Mouse (Mus musculus): ENCODE results near the gene Asic2. TPM values are rescaled to one million over a fixed set of nuclear protein-coding genes. Genes with fewer than 3 reads are reported as not detected.

Asic2 gene
- polyA plus RNA-seq, 1 experiment from 2014 or later: 17.8 TPM

- H3K9ac ChIP-seq (ENCODE audit: low read depth, low read length): no peak overlapping the region
- ATAC-seq: no peak
- no peak overlapping the region for H3K4me2 ChIP-seq (ENCODE audit: low read length)
- no peak overlapping the region for H3K4me3 ChIP-seq (ENCODE audit: low read length)
- peaks cover 6% of the 10 kb centered on the region for H3K4me1 ChIP-seq (ENCODE audit: control insufficient read depth, insufficient read depth, low read depth, low read length)
- 83% methylated on average over 8 of the region's 8 CpGs for WGBS
- H3K9me3 ChIP-seq (ENCODE audit: control insufficient read depth, low read length): no peaks in the 10 kb centered on the region
- H3K36me3 ChIP-seq (ENCODE audit: control insufficient read depth, insufficient read depth, low read length): no peaks in the 10 kb centered on the region
- no peaks in the 10 kb centered on the region for H3K27me3 ChIP-seq (replicated peaks; ENCODE audit: control insufficient read depth, insufficient read depth, low read length)
- H3K27ac ChIP-seq (ENCODE audit: low read depth, low read length): no peak overlapping the region
Measured at GRCm38 (mm10) chr11:80954147-80954546, 1014.1 kb downstream of the Asic2 start.

DNA sequence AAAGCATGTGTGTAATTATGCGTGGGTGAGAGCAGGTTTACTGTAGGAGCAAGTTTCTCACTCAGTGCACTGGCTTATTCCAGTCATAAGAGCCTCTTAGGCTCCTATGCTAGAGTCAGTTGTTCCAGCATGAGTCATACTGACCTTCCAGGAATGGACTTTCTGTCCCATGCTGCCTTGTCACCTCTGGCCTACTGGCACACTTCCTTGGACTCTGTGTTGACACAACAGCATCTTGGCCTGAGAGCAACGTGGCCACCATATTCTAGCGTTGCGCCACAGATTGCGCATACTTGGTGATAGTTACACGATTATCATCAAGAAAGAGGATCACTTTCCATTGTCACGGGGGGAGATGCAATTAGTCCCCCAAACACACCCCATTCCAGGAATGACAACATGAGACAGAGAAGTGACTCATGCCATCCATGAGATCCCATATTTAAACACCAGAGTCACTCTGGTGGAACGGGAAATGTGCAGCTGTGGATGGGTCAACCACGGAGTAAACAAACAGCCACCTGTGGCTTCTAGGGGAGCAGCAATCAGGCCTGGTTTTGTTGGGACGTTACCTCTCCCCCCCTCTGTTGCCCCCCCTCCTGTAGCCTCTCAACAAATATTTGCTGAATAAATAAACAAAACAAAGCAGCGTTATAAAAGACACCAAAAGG, 1019.1 kb downstream of the Asic2 start:
- no peak overlapping the region for H3K4me3 ChIP-seq (ENCODE audit: low read length)
- H3K27me3 ChIP-seq (replicated peaks; ENCODE audit: control insufficient read depth, insufficient read depth, low read length): no peaks in the 10 kb centered on the region
- H3K4me1 ChIP-seq (ENCODE audit: control insufficient read depth, insufficient read depth, low read depth, low read length): no peaks in the 10 kb centered on the region
- no peak for ATAC-seq
- no peaks in the 10 kb centered on the region for H3K36me3 ChIP-seq (ENCODE audit: control insufficient read depth, insufficient read depth, low read length)
- H3K9me3 ChIP-seq (ENCODE audit: control insufficient read depth, low read length): no peaks in the 10 kb centered on the region
- no peak overlapping the region for H3K9ac ChIP-seq (ENCODE audit: low read depth, low read length)
- WGBS: 84% methylated on average over 11 of the region's 11 CpGs
- H3K27ac ChIP-seq (ENCODE audit: low read depth, low read length): no peak overlapping the region
- no peak overlapping the region for H3K4me2 ChIP-seq (ENCODE audit: low read length)

DNA sequence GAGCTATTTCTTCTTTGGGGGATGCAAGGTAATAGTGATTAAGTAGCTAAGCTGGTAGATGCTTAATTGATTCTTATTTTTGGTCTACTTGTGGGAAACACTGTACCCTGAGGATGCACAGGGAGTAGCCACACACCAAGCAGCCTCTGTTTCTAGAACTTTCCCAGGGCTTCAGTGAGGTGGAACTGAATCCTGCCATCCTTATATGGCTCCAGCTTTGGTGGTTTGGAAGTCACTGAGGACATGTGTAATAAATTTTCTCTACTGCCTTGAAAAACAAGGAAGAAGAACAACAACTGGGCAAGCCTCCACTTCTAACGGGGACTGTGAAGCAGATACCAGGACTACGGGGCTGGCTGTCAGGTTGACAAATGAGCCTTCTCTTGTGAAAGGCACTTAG, 1020.2 kb downstream of the Asic2 start:
- no peak overlapping the region for H3K4me3 ChIP-seq (ENCODE audit: low read length)
- 38% methylated on average over 2 of the region's 2 CpGs for WGBS
- H3K4me1 ChIP-seq (ENCODE audit: control insufficient read depth, insufficient read depth, low read depth, low read length): no peaks in the 10 kb centered on the region
- H3K27me3 ChIP-seq (replicated peaks; ENCODE audit: control insufficient read depth, insufficient read depth, low read length): no peaks in the 10 kb centered on the region
- no peak overlapping the region for H3K4me2 ChIP-seq (ENCODE audit: low read length)
- H3K9me3 ChIP-seq (ENCODE audit: control insufficient read depth, low read length): no peaks in the 10 kb centered on the region
- no peak overlapping the region for H3K27ac ChIP-seq (ENCODE audit: low read depth, low read length)
- no peak for ATAC-seq
- H3K36me3 ChIP-seq (ENCODE audit: control insufficient read depth, insufficient read depth, low read length): no peaks in the 10 kb centered on the region
- no peak overlapping the region for H3K9ac ChIP-seq (ENCODE audit: low read depth, low read length)

- no peaks in the 10 kb centered on the region for H3K27me3 ChIP-seq (replicated peaks; ENCODE audit: control insufficient read depth, insufficient read depth, low read length)
- H3K4me2 ChIP-seq (ENCODE audit: low read length): no peak overlapping the region
Measured at GRCm38 (mm10) chr11:80946163-80946562, 1022.1 kb downstream of the Asic2 start.

GRCm38 (mm10) chr11:80923286-80923951, 1044.8 kb downstream of the Asic2 start:
- WGBS: 79% methylated on average over 19 of the region's 19 CpGs
- Histone ChIP-seq H3K27me3 (replicated peaks; ENCODE audit: control insufficient read depth, insufficient read depth, low read length) (no peaks in the 10 kb centered on the region), H3K4me2 (ENCODE audit: low read length) (no peak overlapping the region), H3K36me3 (ENCODE audit: control insufficient read depth, insufficient read depth, low read length) (no peaks in the 10 kb centered on the region), H3K4me3 (ENCODE audit: low read length) (no peak overlapping the region), H3K27ac (ENCODE audit: low read depth, low read length) (no peak overlapping the region), H3K9ac (ENCODE audit: low read depth, low read length) (no peak overlapping the region), H3K4me1 (ENCODE audit: control insufficient read depth, insufficient read depth, low read depth, low read length) (no peaks in the 10 kb centered on the region; the same call in 1 of the 2 replicates), H3K9me3 (ENCODE audit: control insufficient read depth, low read length) (no peaks in the 10 kb centered on the region)
- no peak for ATAC-seq

More at GRCm38 (mm10) chr11:80946163-80946562, 1022.1 kb downstream of the Asic2 start:
- H3K4me3 ChIP-seq (ENCODE audit: low read length): no peak overlapping the region
- no peaks in the 10 kb centered on the region for H3K36me3 ChIP-seq (ENCODE audit: control insufficient read depth, insufficient read depth, low read length)
- H3K4me1 ChIP-seq (ENCODE audit: control insufficient read depth, insufficient read depth, low read depth, low read length): no peaks in the 10 kb centered on the region
- no peaks in the 10 kb centered on the region for H3K9me3 ChIP-seq (ENCODE audit: control insufficient read depth, low read length)
- no peak overlapping the region for H3K9ac ChIP-seq (ENCODE audit: low read depth, low read length)
- ATAC-seq: no peak
- 89% methylated on average over 6 of the region's 6 CpGs for WGBS
- H3K27ac ChIP-seq (ENCODE audit: low read depth, low read length): no peak overlapping the region

GRCm38 (mm10) chr11:80918332-80918731, 1049.9 kb downstream of the Asic2 start:
- Histone ChIP-seq H3K9me3 (ENCODE audit: control insufficient read depth, low read length) (peaks cover 2% of the 10 kb centered on the region; the same call in 1 of the 2 replicates), H3K36me3 (ENCODE audit: control insufficient read depth, insufficient read depth, low read length) (no peaks in the 10 kb centered on the region), H3K9ac (ENCODE audit: low read depth, low read length) (no peak overlapping the region), H3K27ac (ENCODE audit: low read depth, low read length) (no peak overlapping the region), H3K27me3 (replicated peaks; ENCODE audit: control insufficient read depth, insufficient read depth, low read length) (no peaks in the 10 kb centered on the region), H3K4me3 (ENCODE audit: low read length) (no peak overlapping the region), H3K4me2 (ENCODE audit: low read length) (no peak overlapping the region), H3K4me1 (ENCODE audit: control insufficient read depth, insufficient read depth, low read depth, low read length) (no peaks in the 10 kb centered on the region; the same call in 1 of the 2 replicates)
- ATAC-seq: no peak
- WGBS: 92% methylated on average over 5 of the region's 5 CpGs

GRCm38 (mm10) chr11:80917688-80918087, 1050.6 kb downstream of the Asic2 start:
- H3K9ac ChIP-seq (ENCODE audit: low read depth, low read length): no peak overlapping the region
- no peak overlapping the region for H3K27ac ChIP-seq (ENCODE audit: low read depth, low read length)
- ATAC-seq: no peak
- H3K4me2 ChIP-seq (ENCODE audit: low read length): no peak overlapping the region
- no peaks in the 10 kb centered on the region for H3K4me1 ChIP-seq (ENCODE audit: control insufficient read depth, insufficient read depth, low read depth, low read length)
- no peaks in the 10 kb centered on the region for H3K27me3 ChIP-seq (replicated peaks; ENCODE audit: control insufficient read depth, insufficient read depth, low read length)
- no peak overlapping the region for H3K4me3 ChIP-seq (ENCODE audit: low read length)
- H3K9me3 ChIP-seq (ENCODE audit: control insufficient read depth, low read length): peaks cover 2% of the 10 kb centered on the region; the same call in 1 of the 2 replicates
- no peaks in the 10 kb centered on the region for H3K36me3 ChIP-seq (ENCODE audit: control insufficient read depth, insufficient read depth, low read length)

DNA sequence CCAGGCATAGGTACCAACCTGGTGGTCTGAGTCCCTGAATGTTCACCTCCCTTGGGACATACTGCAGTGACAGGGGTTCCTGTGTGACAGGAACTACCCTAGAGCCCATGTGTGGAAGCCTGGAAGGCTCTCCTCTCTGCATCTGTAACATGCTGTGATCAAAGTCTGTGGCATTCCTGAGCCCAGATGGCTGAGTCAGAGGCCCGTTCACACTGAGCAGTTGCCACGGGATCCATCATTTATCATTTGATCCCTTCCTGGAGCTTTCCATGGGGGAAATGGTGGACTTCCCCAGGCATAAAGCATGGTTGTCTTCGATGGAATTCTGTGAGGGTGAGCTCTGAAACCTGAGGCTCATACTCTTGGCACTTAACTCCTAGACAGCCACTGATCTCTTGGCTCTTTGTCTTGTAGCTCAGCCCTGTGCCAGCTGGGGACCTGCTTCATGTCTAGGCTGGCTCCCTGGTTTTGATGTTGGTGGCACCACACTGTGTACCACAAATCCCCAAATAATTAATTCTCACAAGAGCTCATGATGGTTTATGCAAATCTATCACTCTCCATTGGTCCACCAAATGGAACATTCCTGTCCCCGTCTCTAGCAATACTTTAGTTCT, 1054.7 kb downstream of the Asic2 start:
- no peak for ATAC-seq
- Histone ChIP-seq H3K27ac (ENCODE audit: low read depth, low read length) (no peak overlapping the region), H3K4me3 (ENCODE audit: low read length) (no peak overlapping the region), H3K4me2 (ENCODE audit: low read length) (no peak overlapping the region), H3K27me3 (replicated peaks; ENCODE audit: control insufficient read depth, insufficient read depth, low read length) (no peaks in the 10 kb centered on the region), H3K4me1 (ENCODE audit: control insufficient read depth, insufficient read depth, low read depth, low read length) (no peaks in the 10 kb centered on the region), H3K9ac (ENCODE audit: low read depth, low read length) (no peak overlapping the region), H3K9me3 (ENCODE audit: control insufficient read depth, low read length) (peaks cover 2% of the 10 kb centered on the region; the same call in 1 of the 2 replicates), H3K36me3 (ENCODE audit: control insufficient read depth, insufficient read depth, low read length) (no peaks in the 10 kb centered on the region)
- WGBS: 28% methylated on average over 4 of the region's 4 CpGs

DNA sequence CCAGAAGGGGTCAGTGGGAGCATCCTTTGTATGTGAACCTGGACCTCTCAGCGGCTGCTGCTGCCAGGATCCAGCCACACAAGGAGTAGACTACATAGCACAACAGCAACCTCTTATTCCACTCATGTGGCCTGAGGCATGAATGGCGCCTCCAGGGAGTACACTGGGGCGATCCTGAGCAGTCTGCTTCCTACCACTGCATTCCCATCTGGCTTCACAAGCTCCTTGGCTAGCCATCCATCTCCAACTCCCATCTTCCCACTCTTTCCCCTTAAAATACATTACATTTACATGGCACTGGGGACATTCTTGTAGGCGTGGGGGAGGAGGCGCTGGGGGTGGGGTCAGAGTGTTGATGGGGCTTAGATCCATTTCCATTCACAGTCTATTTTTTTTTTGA, 1055.5 kb downstream of the Asic2 start:
- peaks cover 2% of the 10 kb centered on the region; the same call in 1 of the 2 replicates for H3K9me3 ChIP-seq (ENCODE audit: control insufficient read depth, low read length)
- H3K4me1 ChIP-seq (ENCODE audit: control insufficient read depth, insufficient read depth, low read depth, low read length): no peaks in the 10 kb centered on the region
- no peak overlapping the region for H3K4me3 ChIP-seq (ENCODE audit: low read length)
- no peaks in the 10 kb centered on the region for H3K36me3 ChIP-seq (ENCODE audit: control insufficient read depth, insufficient read depth, low read length)
- ATAC-seq: no peak
- no peak overlapping the region for H3K27ac ChIP-seq (ENCODE audit: low read depth, low read length)
- no peak overlapping the region for H3K9ac ChIP-seq (ENCODE audit: low read depth, low read length)
- H3K27me3 ChIP-seq (replicated peaks; ENCODE audit: control insufficient read depth, insufficient read depth, low read length): no peaks in the 10 kb centered on the region
- WGBS: 79% methylated on average over 5 of the region's 5 CpGs
- no peak overlapping the region for H3K4me2 ChIP-seq (ENCODE audit: low read length)
